Mouse (Mus musculus) MEL (cell line): Measurements from ENCODE around the gene Tcf7l2.

ENCODE experiments used
- CHD1 ChIP-seq: IDR thresholded peaks from 2 replicates; pipeline ENCODE4 v1.6.1; 2012; ENCODE audit warnings: low read depth, mild to moderate bottlenecking, inconsistent platforms, low read length, improper control_type of control experiment
- CHD2 ChIP-seq: IDR thresholded peaks from 2 replicates; pipeline ENCODE4 v1.6.1; 2011; ENCODE audit warnings: low read length, improper control_type of control experiment
- CTCF ChIP-seq, 3 experiments: IDR thresholded peaks in 2 of 3; conservative IDR thresholded peaks in 1 of 3; 2 replicates each; pipeline ENCODE4 v1.5.1; 2011 to 2012; ENCODE audit warnings: low read length in 3 of 3, low read depth in 2 of 3, mild to moderate bottlenecking in 2 of 3, improper control_type of control experiment in 1 of 3, inconsistent platforms in 1 of 3, mixed read lengths in 1 of 3, moderate library complexity in 1 of 3; ENCODE audit not compliant: control insufficient read depth in 1 of 3, insufficient read depth in 1 of 3, poor library complexity in 1 of 3, severe bottlenecking in 1 of 3
- EP300 ChIP-seq, 2 experiments: IDR thresholded peaks; 2 replicates each; pipeline ENCODE4 v1.6.1; 2011; ENCODE audit warnings: improper control_type of control experiment in 2 of 2, low read length in 2 of 2, low read depth in 1 of 2, mild to moderate bottlenecking in 1 of 2
- GATA1 ChIP-seq: IDR thresholded peaks from 2 replicates; pipeline ENCODE4 v1.6.1; 2011; ENCODE audit warnings: low read depth, low read length, improper control_type of control experiment
- MAX ChIP-seq: IDR thresholded peaks from 2 replicates; pipeline ENCODE4 v1.6.1; 2011; ENCODE audit warnings: low read length, improper control_type of control experiment
- NELFE ChIP-seq: IDR thresholded peaks from 2 replicates; pipeline ENCODE4 v1.6.1; 2011; ENCODE audit warnings: low read depth, low read length, improper control_type of control experiment
- NRF1 ChIP-seq: IDR thresholded peaks from 2 replicates; pipeline ENCODE4 v1.6.1; 2014; ENCODE audit warnings: low read depth, mild to moderate bottlenecking, inconsistent platforms, low read length, improper control_type of control experiment, moderate library complexity; ENCODE audit not compliant: poor library complexity, insufficient read depth, severe bottlenecking
- POLR2A ChIP-seq, 2 experiments: IDR thresholded peaks; 2 replicates each; pipeline ENCODE4 v1.6.1; 2011 to 2012; ENCODE audit warnings: low read length in 2 of 2, mild to moderate bottlenecking in 2 of 2, control low read depth in 1 of 2, improper control_type of control experiment in 1 of 2, low read depth in 1 of 2, moderate library complexity in 1 of 2; ENCODE audit not compliant: control insufficient read depth in 1 of 2, insufficient read depth in 1 of 2, poor library complexity in 1 of 2
- RAD21 ChIP-seq: IDR thresholded peaks from 2 replicates; pipeline ENCODE4 v1.6.1; 2011; ENCODE audit warnings: mild to moderate bottlenecking, low read depth, low read length, improper control_type of control experiment
- RCOR1 ChIP-seq: IDR thresholded peaks from 2 replicates; pipeline ENCODE4 v1.6.1; 2012; ENCODE audit warnings: low read depth, mild to moderate bottlenecking, inconsistent platforms, low read length, improper control_type of control experiment
- TCF12 ChIP-seq: IDR thresholded peaks from 2 replicates; pipeline ENCODE4 v1.6.1; 2014; ENCODE audit warnings: low read depth, mild to moderate bottlenecking, inconsistent platforms, low read length, improper control_type of control experiment, moderate library complexity
- USF1 ChIP-seq: IDR thresholded peaks from 2 replicates; pipeline ENCODE4 v1.6.1; 2014; ENCODE audit warnings: low read depth, mild to moderate bottlenecking, inconsistent platforms, low read length, improper control_type of control experiment, moderate library complexity

DNA sequence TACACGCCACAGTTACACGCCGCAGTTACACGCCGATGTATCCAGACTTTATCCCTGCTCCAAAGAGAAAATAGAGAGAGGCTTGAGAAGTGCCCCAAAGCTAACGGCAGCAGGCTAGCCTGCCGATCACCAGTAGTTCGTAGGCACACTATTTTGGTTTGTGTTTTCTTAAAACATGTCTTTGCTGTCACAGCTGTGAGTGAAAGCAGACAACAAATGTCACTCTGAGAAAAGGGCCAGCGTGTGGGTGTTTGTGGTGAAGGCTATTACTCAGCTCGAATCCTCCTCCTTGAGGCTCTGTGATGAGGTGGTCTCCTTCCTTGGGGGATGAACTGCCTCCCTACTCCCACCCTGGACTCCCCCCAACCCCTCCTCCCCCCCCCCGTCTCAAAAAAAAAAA, 26.6 kb downstream of the Tcf7l2 start:
- TF ChIP-seq NRF1 (no peak), CHD1 (no peak), CTCF (IDR thresholded peaks at IDR 0.05 in 2 of 3, conservative IDR thresholded peaks at IDR 0.05 in 1 of 3; ENCODE audit: control insufficient read depth in 1 of 3, insufficient read depth in 1 of 3, low read depth in 2 of 3, low read length in 3 of 3, poor library complexity in 1 of 3, severe bottlenecking in 1 of 3) (no peak), TCF12 (no peak), EP300 (IDR thresholded peaks at IDR 0.05; ENCODE audit: low read depth in 1 of 2, low read length in 2 of 2) (no peak), RCOR1 (no peak), POLR2A (IDR thresholded peaks at IDR 0.05; ENCODE audit: control insufficient read depth in 1 of 2, insufficient read depth in 1 of 2, low read depth in 1 of 2, low read length in 2 of 2, poor library complexity in 1 of 2) (no peak), NELFE (no peak), CHD2 (no peak), GATA1 (no peak), MAX (no peak), RAD21 (no peak), USF1 (no peak)
